Mouse (Mus musculus) bone marrow, adult 2 months (tissue): ENCODE measurements at regions not wholly inside any gene's neighbourhood (a gene's known extent, or its start where the extent isn't known, plus 50 kb on each side); places are given as distances from the start of the nearest gene placed in this dataset.

Source experiments
- CTCF ChIP-seq: fragments of 200-500 bp; IDR thresholded peaks from 2 replicates; pipeline ENCODE4 v1.5.1; 2011; ENCODE audit warnings: low read length, control low read depth; ENCODE audit not compliant: control insufficient read depth, insufficient read depth
- POLR2A ChIP-seq: fragments of 200-500 bp; IDR thresholded peaks from 2 replicates; pipeline ENCODE4 v1.6.1; 2011; ENCODE audit warnings: low read depth, mild to moderate bottlenecking, control low read depth, low read length, borderline replicate concordance; ENCODE audit not compliant: control insufficient read depth

DNA sequence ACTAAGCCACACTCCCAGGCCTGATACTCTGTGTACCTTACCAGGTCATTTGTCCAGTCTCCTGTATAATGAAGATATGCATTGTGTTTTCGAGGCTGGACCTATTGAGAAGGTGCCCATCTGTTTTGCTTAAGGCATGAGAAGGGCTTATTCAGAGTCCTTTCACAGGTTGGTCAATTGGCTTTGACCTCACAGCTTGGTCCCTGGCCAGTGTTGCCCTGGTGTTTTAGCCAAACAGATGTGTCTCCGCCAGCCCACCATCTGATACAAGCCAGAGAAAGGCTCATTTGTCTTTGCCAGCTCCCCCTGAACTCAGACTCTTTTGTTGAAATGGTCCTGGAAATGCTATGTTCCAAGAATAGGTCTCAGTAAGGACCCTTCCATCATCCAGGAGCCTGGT lies 308.2 kb downstream of the Fut8 start:
- TF ChIP-seq CTCF (no peak), POLR2A (no peak)
